Mouse (Mus musculus) cerebellum, adult 2 months (tissue): ENCODE results near the gene Cbx6.

ENCODE experiments used
- CTCF ChIP-seq: fragments of 200-500 bp; IDR thresholded peaks from 2 replicates; pipeline ENCODE4 v1.5.1; 2011; ENCODE audit warnings: low read depth, mild to moderate bottlenecking, control low read depth, low read length, moderate library complexity, borderline replicate concordance; ENCODE audit not compliant: insufficient read depth
- POLR2A ChIP-seq: fragments of 200-500 bp; IDR thresholded peaks from 2 replicates; pipeline ENCODE4 v1.6.1; 2011; ENCODE audit warnings: low read length, control low read depth, borderline replicate concordance; ENCODE audit not compliant: insufficient read depth

GRCm38 (mm10) chr15:79777749-79778148 is 56.7 kb downstream of the Cbx6 start, which contains the start of gene Dnal4:
- TF ChIP-seq POLR2A (no peak), CTCF (no peak)
